Mouse (Mus musculus): ENCODE data around the gene Gm49486.
"Not testable (repeated sequence)": the region's sequence is repeated elsewhere in the genome, so short reads cannot be mapped to it uniquely, and the experiment has no call there.

Gene Gm49486

DNA sequence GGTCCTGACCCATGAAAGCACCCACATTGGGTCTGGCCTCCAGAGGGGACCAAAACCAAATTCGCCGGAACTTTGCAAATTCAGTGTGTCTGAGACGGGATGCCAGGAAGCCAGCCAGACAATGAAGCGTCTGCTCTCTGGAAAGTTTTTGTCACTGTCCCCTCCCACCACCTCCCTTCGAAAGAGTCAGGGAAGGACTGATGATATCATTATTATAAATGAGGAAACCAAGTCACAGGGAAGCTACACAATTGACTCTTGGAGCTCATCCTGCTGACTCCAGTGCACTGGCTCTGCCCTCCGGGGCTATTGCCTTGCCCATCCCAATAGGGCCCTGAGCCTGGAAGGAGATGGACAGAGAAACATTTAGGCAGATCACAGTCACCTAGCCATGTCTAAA, 15.6 kb upstream of the Gm49486 start:
- Histone ChIP-seq H3K27me3 (ENCODE audit: insufficient read depth, low read length) (no peaks in the 10 kb centered on the region), H3K4me1 (replicated peaks; ENCODE audit: low read depth, low read length) (peaks cover 60% of the 10 kb centered on the region), H3K4me3 (replicated peaks; ENCODE audit: low read length) (peak overlapping the region; percentile 67), H3K36me3 (ENCODE audit: insufficient read depth, low read length) (peaks cover 59% of the 10 kb centered on the region), H3K9me3 (ENCODE audit: low read length) (no peaks in the 10 kb centered on the region)
- TF ChIP-seq NANOG (IDR thresholded peaks at IDR 0.05; ENCODE audit: borderline replicate concordance, low read length) (no peak), CTCF (conservative IDR thresholded peaks at IDR 0.05; ENCODE audit: low read length) (no peak), POU5F1 (IDR thresholded peaks at IDR 0.05; ENCODE audit: borderline replicate concordance, low read length) (no peak)

GRCm38 (mm10) chr15:79216191-79216590, 13.0 kb upstream of the Gm49486 start:
- Histone ChIP-seq H3K27me3 (ENCODE audit: insufficient read depth, low read length) (no peaks in the 10 kb centered on the region), H3K4me1 (replicated peaks; ENCODE audit: low read depth, low read length) (peaks cover 37% of the 10 kb centered on the region), H3K4me3 (replicated peaks; ENCODE audit: low read length) (no peak overlapping the region), H3K36me3 (ENCODE audit: insufficient read depth, low read length) (peaks cover 49% of the 10 kb centered on the region), H3K9me3 (ENCODE audit: low read length) (no peaks in the 10 kb centered on the region)
- TF ChIP-seq POU5F1 (IDR thresholded peaks at IDR 0.05; ENCODE audit: borderline replicate concordance, low read length) = no peak
- TF ChIP-seq CTCF (conservative IDR thresholded peaks at IDR 0.05; ENCODE audit: low read length) = no peak
- no peak for TF ChIP-seq NANOG (IDR thresholded peaks at IDR 0.05; ENCODE audit: borderline replicate concordance, low read length)

- Histone ChIP-seq H3K36me3 (ENCODE audit: insufficient read depth, low read length) (peaks cover 32% of the 10 kb centered on the region), H3K4me1 (replicated peaks; ENCODE audit: low read depth, low read length) (peaks cover 28% of the 10 kb centered on the region), H3K4me3 (replicated peaks; ENCODE audit: low read length) (no peak overlapping the region), H3K9me3 (ENCODE audit: low read length) (no peaks in the 10 kb centered on the region), H3K27me3 (ENCODE audit: insufficient read depth, low read length) (no peaks in the 10 kb centered on the region)
- TF ChIP-seq NANOG (IDR thresholded peaks at IDR 0.05; ENCODE audit: borderline replicate concordance, low read length) = no peak
- TF ChIP-seq CTCF (conservative IDR thresholded peaks at IDR 0.05; ENCODE audit: low read length) = no peak
- TF ChIP-seq POU5F1 (IDR thresholded peaks at IDR 0.05; ENCODE audit: borderline replicate concordance, low read length) = no peak
Measured at GRCm38 (mm10) chr15:79219572-79219971, 9.6 kb upstream of the Gm49486 start.

DNA sequence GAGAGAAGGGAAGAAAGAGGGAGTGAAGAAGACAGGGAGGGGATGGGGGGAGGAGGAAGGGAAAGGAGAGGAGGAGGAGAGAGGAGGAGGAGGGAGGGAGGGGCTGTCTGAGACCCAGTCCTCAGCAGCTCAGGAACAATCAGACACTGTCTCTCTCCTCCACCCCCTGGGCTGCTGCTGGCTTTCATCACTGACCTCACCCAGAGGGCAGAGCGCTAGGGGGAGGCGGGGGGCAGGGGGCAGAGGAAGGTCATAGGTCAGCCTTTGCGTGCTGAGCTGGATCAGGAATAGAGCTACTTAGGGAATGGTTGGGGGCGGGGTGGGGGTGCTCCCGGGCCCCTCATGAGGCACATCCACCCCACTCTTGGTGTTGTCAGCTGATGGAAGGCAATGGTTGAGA, 5.5 kb upstream of the Gm49486 start:
- H3K4me3 ChIP-seq (replicated peaks; ENCODE audit: low read length) = peak overlapping the region; percentile 14; the same call in 1 of the 2 replicates
- no peaks in the 10 kb centered on the region for H3K9me3 ChIP-seq (ENCODE audit: low read length)
- H3K4me1 ChIP-seq (replicated peaks; ENCODE audit: low read depth, low read length) = peaks cover 30% of the 10 kb centered on the region
- TF ChIP-seq NANOG (IDR thresholded peaks at IDR 0.05; ENCODE audit: borderline replicate concordance, low read length) (no peak), POU5F1 (IDR thresholded peaks at IDR 0.05; ENCODE audit: borderline replicate concordance, low read length) (no peak), CTCF (conservative IDR thresholded peaks at IDR 0.05; ENCODE audit: low read length) (no peak)
- H3K36me3 ChIP-seq (ENCODE audit: insufficient read depth, low read length) = no peaks in the 10 kb centered on the region
- no peaks in the 10 kb centered on the region for H3K27me3 ChIP-seq (ENCODE audit: insufficient read depth, low read length)

DNA sequence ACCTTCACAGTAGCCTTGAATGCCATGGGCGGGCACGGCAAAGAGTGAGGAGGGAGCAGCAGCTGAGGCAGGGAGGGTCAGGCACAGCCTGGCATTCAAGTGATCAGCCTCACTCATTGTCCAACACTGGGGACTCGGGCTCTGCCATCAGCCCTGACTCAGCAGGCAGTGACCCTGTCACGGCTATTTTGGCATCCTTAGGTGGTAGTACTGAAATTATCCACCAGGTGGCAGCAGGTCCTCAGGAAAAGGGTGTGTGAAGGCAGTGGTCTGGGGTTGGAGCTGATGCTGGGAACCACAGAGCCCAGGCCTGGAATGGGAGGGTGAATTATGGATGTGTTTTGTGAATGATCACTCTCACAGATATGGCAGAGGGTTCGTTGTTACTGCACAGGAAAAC, 4.5 kb upstream of the Gm49486 start:
- Histone ChIP-seq H3K4me3 (replicated peaks; ENCODE audit: low read length) (no peak overlapping the region), H3K9me3 (ENCODE audit: low read length) (no peaks in the 10 kb centered on the region), H3K4me1 (replicated peaks; ENCODE audit: low read depth, low read length) (peaks cover 27% of the 10 kb centered on the region), H3K27me3 (ENCODE audit: insufficient read depth, low read length) (no peaks in the 10 kb centered on the region), H3K36me3 (ENCODE audit: insufficient read depth, low read length) (no peaks in the 10 kb centered on the region)
- TF ChIP-seq NANOG (IDR thresholded peaks at IDR 0.05; ENCODE audit: borderline replicate concordance, low read length) (no peak), CTCF (conservative IDR thresholded peaks at IDR 0.05; ENCODE audit: low read length) (peak; percentile 80)

GRCm38 (mm10) chr15:79225780-79226179, 3.4 kb upstream of the Gm49486 start:
- H3K9me3 ChIP-seq (ENCODE audit: low read length); H3K4me3 ChIP-seq (replicated peaks; ENCODE audit: low read length); H3K27me3 ChIP-seq (ENCODE audit: insufficient read depth, low read length); H3K36me3 ChIP-seq (ENCODE audit: insufficient read depth, low read length): not testable (repeated sequence)
- H3K4me1 ChIP-seq (replicated peaks; ENCODE audit: low read depth, low read length) = peaks cover 38% of the 10 kb centered on the region
- 0 out of 2 replicates have a peak, but pooled peaks have one; percentile 19 for TF ChIP-seq CTCF (conservative IDR thresholded peaks at IDR 0.05; ENCODE audit: low read length)

GRCm38 (mm10) chr15:79235268-79235667, 6.1 kb downstream of the Gm49486 start:
- Histone ChIP-seq H3K4me3 (replicated peaks; ENCODE audit: low read length) (no peak overlapping the region), H3K4me1 (replicated peaks; ENCODE audit: low read depth, low read length) (peaks cover 21% of the 10 kb centered on the region), H3K36me3 (ENCODE audit: insufficient read depth, low read length) (peaks cover 99% of the 10 kb centered on the region), H3K9me3 (ENCODE audit: low read length) (no peaks in the 10 kb centered on the region), H3K27me3 (ENCODE audit: insufficient read depth, low read length) (no peaks in the 10 kb centered on the region)
- TF ChIP-seq CTCF (conservative IDR thresholded peaks at IDR 0.05; ENCODE audit: low read length) (no peak), POU5F1 (IDR thresholded peaks at IDR 0.05; ENCODE audit: borderline replicate concordance, low read length) (no peak)

DNA sequence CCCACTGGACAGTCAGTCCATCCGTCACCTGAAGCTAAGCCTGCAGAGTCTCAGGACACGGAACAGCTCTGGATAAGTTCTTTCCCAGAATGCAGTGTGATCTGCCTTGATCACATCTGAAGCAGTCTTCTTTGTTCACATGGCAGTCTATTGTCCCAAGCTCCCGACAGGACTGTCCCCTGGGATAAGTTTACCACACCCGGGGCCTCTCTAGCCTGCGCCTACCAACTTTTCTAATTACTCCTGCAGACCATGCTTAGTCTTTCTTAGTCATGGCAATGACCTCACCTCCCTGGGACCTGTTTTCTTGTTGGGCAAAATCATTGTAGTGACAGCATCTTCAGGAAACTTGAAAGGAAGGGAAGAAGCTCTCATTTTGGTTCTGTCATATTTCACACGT, 8.8 kb downstream of the Gm49486 start:
- Histone ChIP-seq H3K9me3 (ENCODE audit: low read length) (no peaks in the 10 kb centered on the region), H3K4me3 (replicated peaks; ENCODE audit: low read length) (no peak overlapping the region), H3K4me1 (replicated peaks; ENCODE audit: low read depth, low read length) (peaks cover 16% of the 10 kb centered on the region), H3K36me3 (ENCODE audit: insufficient read depth, low read length) (peaks cover 97% of the 10 kb centered on the region), H3K27me3 (ENCODE audit: insufficient read depth, low read length) (no peaks in the 10 kb centered on the region)
- TF ChIP-seq NANOG (IDR thresholded peaks at IDR 0.05; ENCODE audit: borderline replicate concordance, low read length) (no peak), POU5F1 (IDR thresholded peaks at IDR 0.05; ENCODE audit: borderline replicate concordance, low read length) (no peak), CTCF (conservative IDR thresholded peaks at IDR 0.05; ENCODE audit: low read length) (no peak)

GRCm38 (mm10) chr15:79242574-79243233, 13.5 kb downstream of the Gm49486 start:
- TF ChIP-seq NANOG (IDR thresholded peaks at IDR 0.05; ENCODE audit: borderline replicate concordance, low read length) (no peak), CTCF (conservative IDR thresholded peaks at IDR 0.05; ENCODE audit: low read length) (no peak), POU5F1 (IDR thresholded peaks at IDR 0.05; ENCODE audit: borderline replicate concordance, low read length) (no peak)
- Histone ChIP-seq H3K27me3 (ENCODE audit: insufficient read depth, low read length) (no peaks in the 10 kb centered on the region), H3K4me1 (replicated peaks; ENCODE audit: low read depth, low read length) (peaks cover 27% of the 10 kb centered on the region), H3K36me3 (ENCODE audit: insufficient read depth, low read length) (peaks cover 94% of the 10 kb centered on the region), H3K4me3 (replicated peaks; ENCODE audit: low read length) (no peak overlapping the region), H3K9me3 (ENCODE audit: low read length) (no peaks in the 10 kb centered on the region)

All from E14TG2a.4 (cell line).